Mouse (Mus musculus) ES-E14 (cell line): ENCODE data around the gene Rogdi. TPM values are rescaled to one million over a fixed set of nuclear protein-coding genes. Genes with fewer than 3 reads are reported as not detected.
A peak's percentile ranks its signal among the peaks of the same experiment; 100 is the strongest.

Experiments used
- DNase-seq: peaks from one replicate; pipeline ENCODE4 v3.0.0-alpha.2; 2013; ENCODE audit warnings: low read depth, low spot score
- H3K27ac ChIP-seq: 2 replicates; pipeline ENCODE4 v1.5.1; 2012; ENCODE audit warnings: low read depth, mild to moderate bottlenecking, low read length, moderate library complexity, mixed read lengths; ENCODE audit not compliant: poor library complexity, insufficient read depth, severe bottlenecking
- H3K36me3 ChIP-seq: 2 replicates; pipeline ENCODE4 v1.6.1; 2012; ENCODE audit warnings: mild to moderate bottlenecking, low read length, moderate library complexity, mixed read lengths; ENCODE audit not compliant: control insufficient read depth, poor library complexity, insufficient read depth, severe bottlenecking
- H3K4me1 ChIP-seq, 2 experiments: fragments of 150-350 bp in 1 of 2; sonication (generic) in 1 of 2; 2 replicates each; pipeline ENCODE4 v1.6.1; 2012; ENCODE audit warnings: low read length in 2 of 2, mild to moderate bottlenecking in 1 of 2, mixed read lengths in 1 of 2; ENCODE audit not compliant: control insufficient read depth in 2 of 2, insufficient read depth in 2 of 2, poor library complexity in 1 of 2
- H3K4me3 ChIP-seq, 2 experiments: fragments of 150-350 bp in 1 of 2; sonication (generic) in 1 of 2; 2 replicates each; pipeline ENCODE4 v1.5.1; 2012; ENCODE audit warnings: low read length in 2 of 2, low read depth in 1 of 2, mild to moderate bottlenecking in 1 of 2, mixed read lengths in 1 of 2; ENCODE audit not compliant: insufficient read depth in 1 of 2, poor library complexity in 1 of 2, severe bottlenecking in 1 of 2
- H3K9ac ChIP-seq: 2 replicates; pipeline ENCODE4 v1.6.1; 2012; ENCODE audit warnings: low read depth, mild to moderate bottlenecking, low read length, mixed read lengths; ENCODE audit not compliant: poor library complexity, insufficient read depth, severe bottlenecking
- H3K9me3 ChIP-seq: fragments of 150-350 bp; sonication (generic); 2 replicates; pipeline ENCODE4 v1.6.1; 2012; ENCODE audit warnings: low read depth, mild to moderate bottlenecking, low read length; ENCODE audit not compliant: control insufficient read depth, insufficient read depth
- CHD2 ChIP-seq: IDR thresholded peaks from 2 replicates; pipeline ENCODE4 v1.6.1; 2014; ENCODE audit warnings: mild to moderate bottlenecking, low read depth, low read length, inconsistent platforms
- HCFC1 ChIP-seq: IDR thresholded peaks from 2 replicates; pipeline ENCODE4 v1.6.1; 2012; ENCODE audit warnings: low read length, inconsistent platforms, borderline replicate concordance; ENCODE audit not compliant: insufficient read depth
- MAFK ChIP-seq: IDR thresholded peaks from 2 replicates; pipeline ENCODE4 v1.6.1; 2014; ENCODE audit warnings: mild to moderate bottlenecking, low read depth, low read length, inconsistent platforms; ENCODE audit not compliant: insufficient read depth
- ZC3H11A ChIP-seq: IDR thresholded peaks from 2 replicates; pipeline ENCODE4 v1.6.1; 2012; ENCODE audit warnings: low read depth, mild to moderate bottlenecking, inconsistent platforms, low read length, borderline replicate concordance
- ZNF384 ChIP-seq: IDR thresholded peaks from 2 replicates; pipeline ENCODE4 v1.6.1; 2012; ENCODE audit warnings: low read depth, low read length, inconsistent platforms
- in situ Hi-C, 2 experiments: fragments of 600-800 bp; cut with MboI; formaldehyde crosslinking; loops; one replicate each; pipeline ENCODE4 v1.15.1; 2025; ENCODE audit warnings: low sequenced_read_pairs in 2 of 2, inconsistent platforms in 1 of 2; ENCODE audit not compliant: unreplicated experiment in 2 of 2
- total RNA-seq: library from RNA; depleted of rRNA; stranded (reverse); fragments of 300-350 nt; gene quantifications from 2 replicates; pipeline ENCODE4 v1.2.3, GENCODE M21; 2012

The Rogdi gene
- total RNA-seq, 1 experiment = 18.7 TPM

DNA sequence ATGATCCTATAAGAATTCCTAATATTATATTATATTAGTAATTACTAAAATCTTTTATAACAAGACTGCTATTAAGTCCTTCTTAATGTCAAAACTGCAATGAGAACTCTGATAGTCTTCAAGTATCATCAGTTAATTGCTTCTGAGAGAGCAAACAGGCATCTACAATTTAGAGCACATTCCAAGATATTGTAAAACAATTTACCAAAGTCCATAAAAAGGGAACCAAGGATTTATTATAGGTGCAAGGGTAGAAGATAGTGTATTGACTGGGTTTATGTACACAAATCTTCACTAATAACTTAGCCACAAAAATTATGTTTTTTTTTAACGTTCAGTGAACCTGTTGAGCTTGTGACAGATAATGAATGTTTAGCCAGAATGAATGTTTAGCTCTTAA is 14.4 kb downstream of the Rogdi start:
- no peak for TF ChIP-seq MAFK
- no peak for TF ChIP-seq ZNF384
- no peak for TF ChIP-seq HCFC1
- no peaks in the 10 kb centered on the region for H3K9me3 ChIP-seq
- no peaks in the 10 kb centered on the region for H3K36me3 ChIP-seq
- in situ Hi-C loops = no loop called here
- H3K27ac ChIP-seq = no peak overlapping the region
- H3K9ac ChIP-seq = no peak overlapping the region
- DNase-seq = no peak
- H3K4me3 ChIP-seq = no peak overlapping the region
- no peaks in the 10 kb centered on the region for H3K4me1 ChIP-seq

DNA sequence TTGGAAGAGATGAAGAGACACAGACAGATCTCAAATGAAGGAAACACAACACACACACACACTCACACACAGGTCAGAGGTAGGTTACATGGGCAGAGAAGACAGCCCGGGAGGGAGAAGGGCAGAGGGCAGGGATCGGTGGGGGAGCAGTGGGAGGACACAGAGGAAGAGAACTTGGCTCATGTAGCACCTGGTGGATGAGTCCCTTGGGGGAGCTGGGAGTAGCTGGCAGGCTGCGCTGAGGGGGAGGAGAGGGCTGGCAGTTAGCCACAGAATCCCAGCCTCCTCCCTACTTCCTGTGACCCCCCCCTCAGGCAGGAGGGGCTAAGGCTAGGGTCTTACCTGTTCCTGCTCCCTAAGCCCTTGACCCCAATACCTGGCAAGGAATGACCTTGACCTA is 15.8 kb downstream of the Rogdi start, which contains the start of gene Sept12:
Sept12 (minus strand) TSS at position 300 of the 400 bp plus-strand sequence.
- in situ Hi-C loops = no loop called here
- no peak within 1 kb of the TSS for H3K4me3 ChIP-seq
- no peaks in the 10 kb centered on the region for H3K36me3 ChIP-seq
- DNase-seq = no peak
- no peaks in the 10 kb centered on the region for H3K9me3 ChIP-seq
- no peak for TF ChIP-seq HCFC1
- no peak for TF ChIP-seq MAFK
- TF ChIP-seq ZC3H11A = no peak
- no peak for TF ChIP-seq CHD2
- no peak for TF ChIP-seq ZNF384
- H3K27ac ChIP-seq = no peak within 1 kb of the TSS; the same call in 1 of the 2 replicates
- H3K9ac ChIP-seq = no peak within 1 kb of the TSS
- H3K4me1 ChIP-seq = peaks cover 0 to 2% of the 10 kb centered on the region in 2 experiments; a peak in 1 of 4 replicates

DNA sequence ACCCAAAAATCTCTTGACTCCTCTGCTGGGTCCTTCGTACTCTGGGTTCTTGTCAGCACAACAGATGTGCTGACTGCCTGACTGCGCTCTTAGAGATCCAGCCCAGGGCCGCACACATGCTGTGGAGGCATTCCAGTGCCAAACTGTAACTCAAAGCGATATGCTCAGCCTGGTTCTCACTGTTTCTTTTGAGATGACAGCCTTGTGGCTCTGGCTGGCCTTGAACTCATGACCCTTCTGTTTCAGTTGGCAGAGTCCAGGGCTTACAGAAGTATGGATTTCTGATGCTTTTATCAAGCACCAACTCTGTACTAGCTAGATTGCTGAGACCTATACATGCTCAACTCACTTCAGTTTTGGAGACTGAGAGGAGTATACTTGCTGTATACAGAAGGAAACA is 20.1 kb downstream of the Rogdi start:
- in situ Hi-C loops = no loop called here
- no peak for TF ChIP-seq ZNF384
- no peak for TF ChIP-seq HCFC1
- no peak for TF ChIP-seq ZC3H11A
- no peak for TF ChIP-seq MAFK
- TF ChIP-seq CHD2 = no peak
- H3K9ac ChIP-seq = no peak overlapping the region
- DNase-seq = no peak
- no peaks in the 10 kb centered on the region for H3K9me3 ChIP-seq
- H3K4me3 ChIP-seq = no peak overlapping the region
- H3K27ac ChIP-seq = no peak overlapping the region
- H3K4me1 ChIP-seq = peaks cover 0 to 2% of the 10 kb centered on the region in 2 experiments; a peak in 2 of 4 replicates
- no peaks in the 10 kb centered on the region for H3K36me3 ChIP-seq

DNA sequence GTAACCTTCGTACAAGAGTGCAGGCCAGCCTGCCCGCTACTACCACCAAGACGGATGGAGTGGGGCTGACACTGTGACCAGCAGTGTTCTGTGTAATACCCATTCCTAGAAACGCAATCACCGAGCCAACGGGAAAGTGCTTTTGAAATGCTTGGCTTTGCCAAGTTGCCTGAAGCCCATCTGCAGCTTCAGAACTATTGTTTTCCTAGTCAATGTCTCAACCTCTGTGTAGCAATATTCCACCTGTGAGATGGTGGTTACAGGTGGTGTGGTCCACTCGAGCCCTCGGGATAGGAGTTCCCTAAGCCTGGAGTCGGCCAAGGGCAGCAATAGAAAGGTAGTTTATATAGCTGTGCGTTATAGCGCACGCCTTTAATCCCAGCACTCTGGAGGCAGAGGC is 28.6 kb downstream of the Rogdi start:
- DNase-seq = no peak
- in situ Hi-C loops = no loop called here

DNA sequence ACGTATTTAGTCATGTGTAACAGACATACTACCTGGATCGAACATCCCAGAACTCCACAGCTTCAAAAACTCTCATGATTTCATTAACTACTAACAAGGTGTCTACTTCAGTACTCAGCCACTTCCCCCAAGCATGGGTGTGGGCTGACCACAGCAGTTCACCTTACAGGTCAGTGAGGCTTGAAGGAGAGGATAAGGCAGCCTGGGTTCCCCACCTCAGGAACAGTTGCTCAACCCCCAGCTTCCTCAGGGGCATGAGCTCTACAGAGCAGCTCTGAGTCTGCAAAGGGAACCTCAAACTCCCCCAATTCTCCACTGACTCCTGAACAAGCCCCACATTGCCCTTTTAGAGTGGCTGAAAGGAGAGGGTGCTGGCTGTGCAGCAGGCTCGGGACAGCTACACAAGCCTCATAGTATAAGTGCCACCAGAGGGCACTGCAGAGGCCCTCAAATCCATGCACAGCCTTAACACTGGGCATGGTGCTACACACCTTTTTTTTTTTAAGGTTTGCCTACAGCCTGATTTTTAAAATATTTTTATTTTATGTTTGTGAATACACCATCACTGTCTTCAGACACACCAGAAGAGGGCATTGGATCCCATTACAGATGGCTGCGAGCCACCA is 33.5 kb downstream of the Rogdi start:
- no peak for DNase-seq
- no peaks in the 10 kb centered on the region for H3K4me1 ChIP-seq
- no peaks in the 10 kb centered on the region for H3K36me3 ChIP-seq
- no peak overlapping the region for H3K9ac ChIP-seq
- in situ Hi-C loops = no loop called here
- no peaks in the 10 kb centered on the region for H3K9me3 ChIP-seq
- no peak overlapping the region for H3K4me3 ChIP-seq
- no peak overlapping the region for H3K27ac ChIP-seq
- TF ChIP-seq ZNF384 (0 out of 2 replicates have a peak, but pooled peaks have one; percentile 40), ZC3H11A (no peak)

More for the DNA sequence above, 28.6 kb downstream of the Rogdi start:
- Histone ChIP-seq H3K36me3 (no peaks in the 10 kb centered on the region), H3K4me3 (no peak overlapping the region), H3K9me3 (no peaks in the 10 kb centered on the region), H3K27ac (no peak overlapping the region), H3K9ac (no peak overlapping the region), H3K4me1 (no peaks in the 10 kb centered on the region)
- no peak for TF ChIP-seq ZC3H11A
- no peak for TF ChIP-seq HCFC1
- TF ChIP-seq ZNF384 = no peak
- TF ChIP-seq CHD2 = no peak
